Mouse (Mus musculus) G1E (cell line): ENCODE measurements at regions not wholly inside any gene's neighbourhood (a gene's known extent, or its start where the extent isn't known, plus 50 kb on each side); places are given as distances from the start of the nearest gene placed in this dataset.

ENCODE experiments used
- CTCF ChIP-seq: IDR thresholded peaks from 2 replicates; pipeline ENCODE4 v1.5.1; 2012; ENCODE audit warnings: low read depth, low read length, inconsistent platforms, mixed read lengths
- GATA1 ChIP-seq: IDR thresholded peaks from 2 replicates; pipeline ENCODE4 v1.6.1; 2012; ENCODE audit warnings: borderline replicate concordance, low read length, inconsistent platforms, mixed read lengths

DNA sequence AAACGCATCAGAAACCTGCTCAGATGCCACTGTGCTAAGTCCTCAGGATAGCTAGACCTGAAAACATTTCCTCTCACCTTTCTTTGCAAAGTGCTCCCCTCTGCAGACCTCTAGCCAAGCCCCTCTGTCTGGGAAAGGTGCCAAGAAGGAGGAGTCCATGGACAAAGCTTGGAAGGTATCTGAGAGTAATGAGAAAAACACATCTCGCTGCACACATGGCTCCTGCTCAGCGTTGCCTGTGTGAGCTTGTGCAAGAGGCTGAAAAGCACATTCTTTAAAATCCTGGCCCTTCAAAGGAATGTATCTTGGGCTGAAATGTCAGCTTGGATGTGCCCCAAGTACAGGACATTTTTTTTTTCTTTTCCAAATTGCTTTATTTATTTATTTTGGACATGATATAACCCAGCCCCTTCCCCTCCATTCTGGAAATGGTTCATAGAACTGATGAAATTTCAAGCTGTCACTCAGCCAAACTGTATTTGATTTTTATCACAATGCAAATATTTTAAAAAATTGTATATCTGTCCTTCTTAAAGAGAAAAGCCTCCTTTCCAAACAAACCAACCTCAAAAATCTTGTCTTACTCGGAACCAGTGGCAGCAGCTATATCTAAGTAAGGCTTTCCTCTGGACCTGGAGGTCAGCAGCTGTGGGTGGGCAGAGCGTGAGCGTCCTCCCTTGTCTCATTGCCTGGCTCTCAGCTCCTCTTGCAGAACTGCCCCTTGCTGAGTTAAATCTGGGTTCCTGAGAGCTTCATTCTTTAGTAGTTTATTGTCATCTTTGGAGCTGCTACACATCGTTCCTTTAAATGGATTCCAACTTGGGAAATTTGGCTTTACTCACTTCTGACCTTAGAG lies 119.4 kb upstream of the Klhl29 start:
- TF ChIP-seq CTCF = no peak
- TF ChIP-seq GATA1 = no peak
